Mouse (Mus musculus): ENCODE measurements at regions not wholly inside any gene's neighbourhood (a gene's known extent, or its start where the extent isn't known, plus 50 kb on each side); places are given as distances from the start of the nearest gene placed in this dataset.

DNA sequence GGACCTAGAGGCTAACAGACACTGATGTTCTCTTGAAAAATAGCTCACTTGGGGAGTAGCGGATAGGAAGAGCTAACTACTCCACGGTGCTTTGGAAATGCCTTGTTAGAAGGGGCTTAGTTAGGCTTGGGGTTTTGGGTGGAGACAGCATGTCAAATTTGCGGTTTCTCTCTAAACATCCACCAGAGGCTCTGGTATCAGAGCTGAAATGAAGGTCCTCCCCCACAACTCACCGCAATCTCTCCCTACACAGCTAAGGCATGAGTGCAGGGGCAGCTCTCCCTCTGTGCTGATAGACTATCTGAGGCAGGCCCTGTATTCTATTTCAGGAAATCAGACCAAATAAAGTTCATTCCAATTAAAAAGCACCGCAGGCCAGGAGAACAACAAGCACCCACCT is 259.1 kb upstream of the Prok2 start:
- no peak for TF ChIP-seq POLR2A (IDR thresholded peaks at IDR 0.05; ENCODE audit: insufficient read depth, low read depth, low read length)
- TF ChIP-seq CTCF (IDR thresholded peaks at IDR 0.05; ENCODE audit: insufficient read depth, low read depth, low read length): no peak

All from olfactory bulb, adult 2 months (tissue).